Mouse (Mus musculus) layer of hippocampus, postnatal 36 days (tissue): ENCODE measurements around the gene Sema4c. TPM values are rescaled to one million over a fixed set of nuclear protein-coding genes. Genes with fewer than 3 reads are reported as not detected.
"Not testable (repeated sequence)": the region's sequence is repeated elsewhere in the genome, so short reads cannot be mapped to it uniquely, and the experiment has no call there.

Source experiments
- DNase-seq, 2 experiments: peaks; one replicate each; pipeline ENCODE4 v3.0.0; 2022
- total RNA-seq, 2 experiments: library from RNA; stranded (reverse); gene quantifications; 2 replicates each; pipeline ENCODE4 v1.2.3; 2021

Gene Sema4c
- total RNA-seq, 2 experiments from 2014 or later, result 11.4 to 11.6 TPM

DNA sequence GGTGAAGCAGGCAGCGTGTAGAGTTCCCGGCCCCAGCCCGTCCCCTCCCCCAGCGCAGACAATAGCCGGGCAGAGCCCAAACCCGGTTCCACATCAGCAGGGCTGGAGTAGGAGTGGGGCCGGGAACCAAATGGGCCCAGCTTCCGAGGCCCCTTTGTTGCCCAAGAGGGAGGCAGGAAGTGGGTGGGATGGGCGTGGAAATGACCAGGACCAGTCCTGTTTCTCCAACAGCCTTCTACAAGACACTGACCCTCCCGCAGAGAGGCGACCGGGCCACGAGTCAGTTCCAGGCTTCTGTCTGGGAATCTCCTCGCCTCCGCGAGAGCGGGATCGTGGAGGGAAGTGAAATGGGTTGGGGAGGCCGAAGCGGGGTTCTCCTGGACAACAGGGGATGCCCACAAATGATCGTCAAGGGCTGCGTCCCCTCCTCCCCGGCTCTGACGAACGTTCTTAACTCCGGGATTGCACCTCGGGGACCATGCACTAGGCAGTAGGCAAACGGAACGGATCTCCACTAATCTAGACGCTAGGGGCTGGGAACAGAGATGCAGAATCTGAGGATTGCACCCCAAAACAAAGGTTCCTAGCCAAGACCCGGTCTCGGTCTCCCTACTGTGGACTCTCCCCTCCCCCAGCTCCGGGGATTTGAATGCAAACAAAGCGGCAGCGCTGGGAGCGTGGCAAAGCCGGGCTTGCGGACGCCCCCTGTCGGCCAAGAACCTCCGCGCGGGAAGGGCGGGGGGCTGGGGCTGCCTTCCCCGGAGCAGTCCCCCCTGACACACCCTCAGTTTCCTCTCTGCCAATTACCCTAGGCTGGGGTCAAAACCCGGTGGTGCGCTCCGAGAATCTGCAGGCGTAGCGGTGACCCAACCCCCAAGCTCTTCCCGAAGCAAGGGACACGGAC is 1.3 kb downstream of the Sema4c start:
- peak; percentile 88 to 93 for DNase-seq

DNA sequence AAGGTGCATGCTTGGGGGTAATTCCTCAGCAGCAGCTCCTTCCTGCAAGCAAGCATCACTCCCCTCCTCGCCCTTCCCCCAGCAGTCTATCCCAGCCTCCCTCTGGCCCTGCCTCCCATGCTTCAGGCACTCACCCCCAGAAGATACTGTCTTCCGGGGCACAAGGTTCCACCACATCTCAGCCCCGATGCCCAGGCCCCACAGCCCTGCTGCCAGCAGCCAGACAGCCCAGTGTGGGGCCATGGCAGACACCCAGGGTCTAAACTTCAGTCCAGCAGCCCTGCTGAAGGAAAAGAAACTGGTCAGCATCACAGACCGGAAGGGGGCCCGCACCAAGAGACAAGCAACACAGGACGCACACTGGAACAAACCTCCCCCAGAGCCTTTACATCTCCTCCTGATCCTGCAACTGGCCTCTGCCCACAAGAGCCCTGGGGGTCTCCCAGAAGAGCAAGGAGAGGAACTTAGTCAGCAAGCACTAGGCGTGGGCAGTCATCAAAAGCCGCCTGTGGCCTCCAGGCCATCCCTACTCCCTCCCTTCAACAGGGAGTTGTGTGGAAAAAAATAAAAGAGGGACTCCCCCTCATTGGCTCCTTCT is 2.3 kb downstream of the Sema4c start:
- peak in 1 of 2 experiments; percentile 23 for DNase-seq

DNA sequence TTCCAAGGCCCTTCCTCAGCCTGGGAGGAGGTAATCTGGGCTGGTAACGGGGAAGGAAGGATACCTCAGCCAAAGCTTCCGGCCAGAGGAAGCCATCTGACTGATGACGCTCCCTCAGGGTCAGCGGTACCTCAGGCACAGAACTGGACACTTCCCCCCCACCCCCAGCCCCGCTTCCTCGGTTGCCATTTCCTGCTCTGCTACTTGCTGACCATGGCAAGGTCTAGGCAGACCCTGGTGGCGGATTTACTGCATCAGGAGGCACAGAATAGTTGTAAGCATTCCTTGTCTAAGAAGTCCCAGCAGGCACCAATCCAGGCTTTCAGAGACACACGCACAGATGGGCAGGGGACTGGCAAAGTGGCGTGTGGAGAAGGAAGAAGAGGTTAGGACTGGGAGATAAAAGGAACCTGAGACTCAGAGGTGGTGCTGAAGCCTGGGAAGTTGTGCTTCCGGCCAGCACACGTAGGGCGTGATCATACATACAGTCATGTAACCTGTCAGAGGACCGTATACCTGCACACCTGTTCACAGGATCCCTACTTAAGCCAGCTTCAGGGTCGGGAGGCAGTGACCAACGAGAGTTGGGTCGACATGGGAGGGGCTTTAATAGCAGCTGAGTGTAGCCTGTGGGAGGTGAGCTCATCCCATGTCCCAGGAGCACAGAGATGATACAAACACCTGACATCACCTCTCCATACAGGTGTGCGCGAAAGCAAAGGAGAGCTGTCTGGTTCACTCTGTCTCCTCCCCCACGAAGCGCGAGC is 3.3 kb downstream of the Sema4c start:
- no peak for DNase-seq

DNA sequence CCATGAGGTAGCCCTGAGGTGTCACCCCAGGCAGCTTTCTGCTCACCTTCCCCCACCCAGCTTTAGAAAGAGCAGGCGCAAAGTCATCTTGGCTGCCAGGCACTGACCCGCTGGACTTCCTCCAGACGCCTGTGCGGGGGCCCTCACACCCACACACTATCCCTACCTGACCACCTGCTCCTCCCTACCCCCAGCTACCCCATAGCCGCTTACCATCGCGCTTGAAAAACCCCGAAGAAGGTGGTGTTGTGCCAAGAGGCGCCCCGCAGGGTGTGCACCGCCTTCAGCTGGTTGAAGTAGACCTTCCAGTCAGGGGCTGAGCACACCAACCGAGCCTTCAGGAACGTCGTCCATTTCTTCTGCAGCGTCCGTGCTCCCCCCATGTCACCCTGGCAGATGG is 5.6 kb downstream of the Sema4c start:
- DNase-seq, result no peak

DNA sequence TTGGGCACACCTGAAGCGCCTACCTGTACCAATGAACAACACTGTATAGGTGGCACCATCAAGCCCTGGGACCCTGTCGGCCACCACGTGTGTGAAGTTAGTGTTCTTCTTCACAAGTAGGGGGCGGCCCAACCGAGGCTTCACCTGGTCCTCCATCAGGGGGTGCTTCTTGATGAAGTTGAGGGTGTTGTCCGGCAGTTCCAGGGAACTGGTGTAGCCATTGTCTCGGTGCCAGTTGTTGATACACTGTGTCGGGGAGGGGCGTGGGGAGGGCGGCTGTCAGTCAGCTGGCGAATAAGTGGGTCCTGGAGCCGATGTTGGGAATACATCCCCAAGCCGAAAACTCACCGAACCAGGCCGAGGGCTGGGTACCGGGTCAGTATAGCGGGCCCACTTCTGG is 6.2 kb downstream of the Sema4c start:
- no peak for DNase-seq

DNA sequence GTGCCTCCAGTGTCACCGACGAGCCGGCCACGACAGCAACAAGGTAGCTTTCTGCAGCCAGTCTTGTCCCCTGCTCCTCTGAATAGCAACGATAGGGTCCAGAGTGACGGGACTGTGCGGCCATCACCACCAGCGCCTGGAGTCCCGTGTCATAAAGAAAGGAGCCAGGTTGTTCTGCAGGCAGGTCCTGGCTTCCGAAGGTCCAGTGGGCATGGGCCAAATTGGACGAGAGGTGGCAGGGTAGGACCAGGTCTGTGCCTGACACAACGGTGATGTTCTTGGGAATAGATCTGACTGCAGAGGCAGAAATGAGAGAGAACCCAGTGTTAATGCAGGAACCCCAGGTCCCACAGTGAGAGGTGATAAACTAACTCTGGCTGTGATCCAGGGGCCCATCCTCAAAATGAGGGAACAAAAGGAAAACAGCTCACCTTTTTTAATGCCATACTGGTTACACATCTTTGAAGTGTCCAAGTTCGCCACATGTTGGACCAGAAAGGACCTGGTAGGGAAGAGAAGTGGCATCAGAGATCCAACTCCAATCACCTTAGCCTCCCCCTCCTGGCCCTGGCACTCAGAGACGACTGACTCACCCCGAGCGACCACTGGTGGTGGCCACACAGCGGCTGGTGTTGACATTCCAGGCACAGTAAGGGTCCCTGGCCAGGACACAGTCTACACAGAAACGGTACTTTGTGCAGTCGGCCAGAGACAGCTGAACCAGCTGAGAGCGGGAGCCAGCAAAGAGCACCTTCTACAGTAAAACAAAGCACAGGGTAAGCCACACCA is 7.9 kb downstream of the Sema4c start:
- no peak for DNase-seq

DNA sequence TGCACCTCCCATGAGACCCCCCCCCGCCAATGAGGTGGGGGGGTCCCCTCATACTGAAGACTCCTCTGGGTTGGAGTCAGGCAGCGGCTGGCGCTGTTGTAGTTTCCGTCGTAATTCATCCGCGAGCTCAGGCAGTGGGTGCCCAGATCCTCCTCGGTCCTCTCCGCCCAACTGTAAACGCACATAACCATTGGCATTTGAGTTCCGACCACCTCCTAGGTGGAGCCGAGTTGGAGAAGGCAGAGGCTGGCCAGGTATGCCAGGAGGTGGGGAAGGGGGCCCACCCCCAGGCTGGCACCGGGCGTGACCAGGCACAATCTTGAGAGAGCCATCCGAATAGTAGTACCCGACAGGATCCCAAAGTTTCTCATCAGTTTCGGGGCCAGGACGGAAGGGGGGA is 8.7 kb downstream of the Sema4c start:
- DNase-seq, result no peak

DNA sequence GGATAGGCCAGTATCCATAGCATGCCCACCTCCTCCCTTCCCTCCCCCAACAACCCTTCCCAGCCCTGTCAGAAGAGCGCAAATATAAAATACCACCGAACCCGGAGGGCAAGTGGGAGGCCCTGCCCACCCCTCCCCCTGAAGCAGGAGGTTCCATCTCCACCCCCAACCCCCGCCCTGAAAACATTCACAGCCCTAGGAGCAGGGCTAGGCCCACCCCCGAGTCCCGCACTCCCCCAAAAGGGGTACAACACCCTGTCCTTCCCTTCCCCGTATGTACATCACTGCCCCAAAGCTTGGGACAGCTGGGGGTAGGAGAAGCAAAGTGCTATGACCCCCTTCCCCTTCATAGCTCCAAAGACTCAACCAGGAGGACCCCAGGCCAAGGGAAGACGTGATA is 9.4 kb downstream of the Sema4c start:
- no peak for DNase-seq

DNA sequence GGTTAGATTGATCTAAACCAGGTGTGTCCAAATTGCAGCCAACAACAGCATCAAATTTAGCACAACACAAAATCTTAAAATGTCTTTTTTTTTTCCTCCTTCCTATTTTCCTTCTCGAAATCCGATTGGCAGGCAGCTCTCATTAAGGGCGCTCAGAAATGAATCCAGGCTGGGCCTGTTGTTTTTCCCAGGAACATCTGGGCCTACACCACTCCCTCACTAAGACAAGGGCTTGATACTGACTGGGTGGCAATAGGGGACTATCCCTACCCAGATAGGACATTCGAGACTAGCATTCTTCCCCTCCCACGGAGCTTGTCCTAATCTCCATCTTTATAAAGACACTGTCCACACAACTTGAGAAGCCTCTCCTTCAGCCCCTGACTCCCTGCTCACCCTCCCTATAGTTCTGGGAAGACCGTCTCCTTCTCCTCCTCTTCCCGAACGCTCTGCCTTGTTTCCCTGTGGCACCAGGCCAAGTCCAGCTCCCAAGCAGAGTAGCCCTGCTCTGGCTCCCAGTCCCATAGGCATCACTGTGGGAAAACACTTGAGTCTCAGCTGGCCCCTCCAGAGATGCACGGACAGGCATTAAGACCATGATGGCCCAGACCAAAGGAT is 10.1 kb downstream of the Sema4c start:
- no peak for DNase-seq

DNA sequence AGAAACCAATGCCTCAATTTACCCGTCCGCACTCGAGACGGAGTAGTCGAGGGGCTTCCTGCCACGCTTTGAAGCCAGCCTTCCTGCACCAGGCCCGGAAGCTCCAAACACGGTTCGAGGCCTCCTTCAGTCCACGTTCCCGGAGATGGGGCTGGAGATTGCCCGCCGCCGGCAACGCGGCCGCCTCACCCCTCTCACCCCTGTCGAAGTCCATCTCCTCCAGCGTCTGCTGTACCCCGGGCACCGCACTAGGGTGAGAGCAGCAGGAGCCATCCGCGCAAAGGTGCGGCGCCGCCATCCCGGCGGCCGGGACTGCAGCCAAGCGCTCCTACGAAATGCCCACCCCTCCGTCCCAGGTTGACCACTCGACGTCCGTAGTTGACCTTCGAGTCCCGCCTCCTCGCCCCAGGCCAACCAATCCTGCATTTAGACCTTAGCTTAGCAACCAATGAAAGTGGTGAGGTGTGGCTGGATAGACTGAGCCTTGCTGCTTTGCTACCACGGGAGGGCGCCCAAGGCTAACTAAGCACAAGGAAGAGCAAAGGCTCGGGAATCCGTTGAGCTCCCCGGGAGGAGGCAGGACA is 11.2 kb downstream of the Sema4c start, which contains the start of gene Ankrd39:
TSS of gene Ankrd39 (minus strand) at position 558 of the 584 bp plus-strand sequence.
- peak; percentile 96 to 98 for DNase-seq

DNA sequence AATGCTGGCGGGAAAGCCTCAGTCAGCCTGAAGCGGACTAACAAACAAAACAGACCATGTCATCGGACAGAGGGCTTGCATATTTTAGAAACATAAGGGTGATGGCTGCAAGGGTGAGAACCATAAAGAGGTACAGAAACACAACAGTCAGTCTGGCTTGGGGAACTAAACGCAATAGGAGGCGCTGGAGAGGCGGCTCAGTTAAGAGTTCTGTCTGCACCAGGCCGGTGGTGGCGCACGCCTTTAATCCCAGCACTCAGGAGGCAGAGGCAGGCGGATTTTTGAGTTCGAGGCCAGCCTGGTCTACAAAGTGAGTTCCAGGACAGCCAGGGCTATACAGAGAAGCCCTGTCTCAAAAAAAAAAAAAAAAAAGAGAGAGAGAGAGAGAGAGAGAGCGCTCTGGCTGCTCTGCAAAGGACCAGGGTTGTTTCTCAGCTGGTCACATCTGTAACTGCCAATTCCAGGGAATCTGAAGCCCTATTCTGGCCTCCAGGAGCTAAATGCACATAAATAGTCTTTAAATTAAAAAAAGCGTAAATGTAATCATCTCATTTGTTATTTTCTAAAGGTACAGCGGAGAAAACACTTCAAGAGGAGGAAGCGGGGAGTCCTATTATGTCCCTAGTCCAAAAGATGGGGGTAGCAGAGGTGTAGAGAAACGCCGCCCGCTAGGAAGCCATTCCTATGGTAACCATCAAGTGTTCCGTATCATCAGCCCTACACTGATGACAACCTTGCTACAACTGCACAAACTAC is 12.1 kb downstream of the Sema4c start:
- DNase-seq, result no peak

DNA sequence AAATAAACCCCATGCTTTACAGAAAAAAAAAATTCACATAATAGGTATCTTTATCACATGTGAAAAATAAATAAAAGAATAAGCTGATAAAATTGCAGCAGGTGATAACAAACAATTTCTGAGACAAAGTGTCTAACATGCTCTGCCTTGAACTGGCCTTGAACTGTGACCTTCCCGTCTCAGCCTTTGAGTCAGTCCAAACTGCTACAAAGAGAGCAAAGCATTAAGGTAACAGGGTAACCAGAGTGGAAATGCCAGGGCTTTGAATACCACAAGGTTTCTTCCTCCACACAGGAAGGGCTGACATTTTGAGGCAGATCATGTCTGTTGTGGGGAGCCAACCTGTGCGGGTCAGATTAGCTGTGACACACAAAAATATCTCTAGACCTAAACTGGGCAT is 12.8 kb downstream of the Sema4c start:
- DNase-seq, result no peak

DNA sequence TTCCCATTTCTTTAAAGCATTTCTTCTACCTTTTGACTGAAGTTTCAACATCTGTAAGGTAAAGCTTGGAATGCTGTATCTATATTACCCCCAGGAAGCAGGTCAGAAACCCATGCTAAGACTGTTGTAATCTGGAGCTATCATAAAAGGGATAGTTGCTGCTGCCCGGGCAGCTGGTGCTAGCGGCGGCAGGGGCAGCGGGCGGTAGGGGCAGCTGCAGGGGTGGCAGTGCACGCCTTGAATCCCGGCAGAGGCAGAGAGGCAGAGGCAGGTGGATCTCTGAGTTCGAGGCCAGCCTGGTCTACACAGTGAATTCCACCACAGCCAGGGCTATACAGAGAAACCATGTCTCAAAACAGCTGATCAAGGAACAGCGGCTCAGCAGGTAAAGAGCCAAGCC is 15.2 kb downstream of the Sema4c start:
- no peak for DNase-seq

DNA sequence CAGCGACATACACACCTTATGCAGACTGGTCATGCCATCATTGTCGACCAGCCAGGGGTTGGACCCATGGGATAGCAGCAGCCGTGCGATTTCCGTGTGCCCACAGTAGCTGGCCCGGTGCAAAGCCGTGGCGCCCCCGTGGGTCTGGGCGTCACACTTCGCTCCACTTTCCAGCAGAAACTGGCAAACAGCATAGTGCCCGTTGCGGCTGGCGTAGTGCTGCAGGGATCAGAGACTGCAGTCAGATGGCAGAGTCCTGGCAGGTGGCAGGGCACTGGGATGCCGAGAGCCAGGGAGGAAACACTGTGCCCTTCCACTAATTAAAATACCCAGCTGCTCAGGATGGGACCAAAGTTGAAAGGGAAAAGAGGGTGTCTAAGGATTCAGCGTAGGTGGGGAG is 16.3 kb downstream of the Sema4c start:
- DNase-seq, result no peak

DNA sequence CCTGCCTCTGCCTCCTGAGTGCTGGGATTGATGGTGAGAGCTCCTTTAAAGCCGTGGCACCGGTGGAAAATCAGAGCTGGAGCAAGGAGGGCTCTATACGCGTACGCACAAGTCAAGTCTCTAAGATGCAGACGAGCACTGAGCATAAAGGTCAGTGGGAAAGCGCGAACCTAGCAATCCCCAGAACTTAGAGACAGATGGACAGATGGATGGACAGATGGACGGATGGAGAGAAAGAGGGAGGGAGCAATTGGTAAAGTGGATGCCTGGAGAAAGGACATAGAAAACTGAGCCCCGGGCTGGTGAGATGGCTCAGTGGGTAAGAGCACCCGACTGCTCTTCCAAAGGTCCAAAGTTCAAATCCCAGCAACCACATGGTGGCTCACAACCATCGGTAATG is 17.3 kb downstream of the Sema4c start:
- no peak for DNase-seq

DNA sequence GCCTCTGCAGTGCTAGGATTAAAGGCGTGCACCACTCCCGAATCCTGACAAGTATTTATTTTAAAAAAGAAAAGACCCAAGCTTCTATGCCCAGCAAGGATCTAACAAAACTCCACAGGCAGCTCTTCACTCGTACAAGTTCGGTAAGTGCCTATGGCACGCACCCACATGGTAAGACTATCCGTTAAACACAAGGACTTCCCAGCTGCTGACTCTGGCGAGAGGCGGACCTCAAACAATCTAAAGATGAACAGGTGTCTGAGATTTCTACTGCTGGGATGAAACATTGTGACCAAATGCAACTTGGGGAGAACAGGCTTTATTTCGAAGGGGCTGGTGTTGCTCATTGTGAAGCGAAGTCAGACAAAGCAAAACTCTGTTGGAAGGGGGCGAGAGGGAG is 18.0 kb downstream of the Sema4c start:
- DNase-seq, result no peak

DNA sequence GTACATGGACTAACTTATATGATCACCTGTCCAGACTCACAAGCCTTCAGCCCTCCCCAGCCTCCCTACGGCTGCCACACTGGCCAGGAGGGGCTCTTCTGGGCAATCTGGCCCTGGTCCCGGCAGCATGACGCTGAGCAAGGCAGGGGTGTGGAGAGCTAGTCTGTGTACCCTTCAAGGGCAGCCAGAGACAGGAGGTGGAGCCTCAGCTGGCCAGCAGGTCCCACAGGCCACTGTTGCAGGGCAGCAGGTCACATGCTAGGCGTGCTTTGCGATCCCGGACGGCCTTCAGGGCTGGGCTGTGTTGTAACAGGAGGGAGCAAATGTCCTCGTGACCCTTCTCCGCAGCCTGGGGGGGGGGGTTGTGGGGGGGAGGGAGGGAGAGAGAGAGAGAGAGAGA is 19.0 kb downstream of the Sema4c start, which contains the start of gene Gm42417:
TSS of gene Gm42417 (minus strand) at position 244 of the 400 bp plus-strand sequence.
- no peak for DNase-seq

DNA sequence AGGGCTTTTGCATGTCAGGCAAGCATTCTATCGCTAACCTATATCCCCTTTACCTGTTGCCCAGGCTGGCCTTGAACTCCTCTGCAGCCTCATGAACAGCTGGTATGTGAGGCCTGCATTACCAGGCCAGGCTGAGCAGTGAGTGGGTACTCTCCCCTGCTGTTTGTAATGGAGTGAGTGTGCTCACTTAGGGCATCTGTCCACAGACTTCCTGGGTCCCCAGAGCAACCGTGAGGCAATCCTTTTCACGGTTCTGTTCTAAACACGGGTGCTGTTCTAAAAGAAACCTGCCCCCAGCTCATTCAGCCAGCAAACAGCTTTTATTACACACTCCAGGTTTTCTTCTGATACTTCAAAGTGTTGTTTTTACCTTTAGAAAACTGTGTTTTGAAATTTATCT is 19.4 kb downstream of the Sema4c start:
- no peak for DNase-seq

DNA sequence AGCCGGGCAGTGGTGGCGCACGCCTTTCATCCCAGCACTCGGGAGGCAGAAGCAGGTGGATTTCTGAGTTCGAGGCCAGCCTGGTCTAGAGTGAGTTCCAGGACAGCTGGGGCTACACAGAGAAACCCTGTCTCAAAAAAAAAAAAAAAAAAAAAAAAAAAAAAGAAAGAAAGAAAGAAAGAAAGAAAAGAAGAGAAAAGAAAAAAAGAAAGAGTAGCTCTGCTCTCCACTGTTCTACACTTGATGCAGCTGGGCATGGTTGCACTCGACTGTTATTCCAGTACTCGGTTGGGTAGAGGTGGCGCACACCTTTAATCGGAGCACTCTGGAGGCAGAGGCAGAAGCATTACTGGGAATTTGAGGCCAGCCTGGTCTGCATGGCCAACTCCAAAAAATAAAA is 21.4 kb downstream of the Sema4c start, which contains the start of gene Ankrd23:
TSS of gene Ankrd23 (minus strand) at position 101 of the 400 bp plus-strand sequence.
- not testable (repeated sequence) for DNase-seq

DNA sequence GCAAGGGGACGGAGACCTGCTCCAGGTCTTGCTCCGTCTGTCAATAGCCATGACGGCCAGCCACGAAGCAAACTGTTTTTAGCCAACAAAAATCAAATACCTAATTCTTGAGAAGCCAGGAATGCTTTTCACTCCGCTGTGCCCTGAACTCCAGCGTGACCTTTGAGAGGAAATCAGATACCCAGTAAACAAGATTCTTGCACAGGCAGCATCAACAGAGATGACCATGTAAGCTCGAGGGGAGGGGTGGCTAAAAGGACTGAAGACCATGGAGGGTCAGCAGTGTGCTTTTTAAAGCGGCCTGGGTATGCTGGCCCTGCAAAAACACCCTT is 21.8 kb downstream of the Sema4c start:
- DNase-seq, result no peak
